Mouse (Mus musculus): ENCODE results near the gene Itpk1. TPM values are rescaled to one million over a fixed set of nuclear protein-coding genes. Genes with fewer than 3 reads are reported as not detected.

The Itpk1 gene
- polyA plus RNA-seq, 1 experiment, result 44.0 TPM

DNA sequence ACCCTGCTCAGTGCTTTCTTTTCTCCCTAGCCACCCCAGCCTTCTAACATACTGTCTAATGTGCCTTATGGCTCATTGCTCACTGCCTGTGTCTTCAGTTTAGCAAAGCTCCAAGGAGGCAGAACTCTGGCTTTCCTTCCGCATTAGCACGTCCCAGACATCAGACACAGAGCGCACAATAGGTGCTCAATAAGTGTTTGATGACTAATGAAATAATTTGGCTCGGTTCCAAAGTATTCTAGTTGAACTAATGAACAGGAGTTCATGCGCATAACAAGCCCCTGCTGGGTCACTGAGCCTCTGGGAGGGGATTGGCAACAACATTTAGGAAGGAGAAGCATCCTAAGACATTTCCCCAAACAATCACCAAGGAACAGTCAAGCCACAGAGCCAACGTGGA lies 152.7 kb downstream of the Itpk1 start:
- Histone ChIP-seq H3K27ac (ENCODE audit: insufficient read depth, low read length) (no peak overlapping the region), H3K4me1 (ENCODE audit: control insufficient read depth, insufficient read depth, low read length) (peaks cover 1% of the 10 kb centered on the region)

DNA sequence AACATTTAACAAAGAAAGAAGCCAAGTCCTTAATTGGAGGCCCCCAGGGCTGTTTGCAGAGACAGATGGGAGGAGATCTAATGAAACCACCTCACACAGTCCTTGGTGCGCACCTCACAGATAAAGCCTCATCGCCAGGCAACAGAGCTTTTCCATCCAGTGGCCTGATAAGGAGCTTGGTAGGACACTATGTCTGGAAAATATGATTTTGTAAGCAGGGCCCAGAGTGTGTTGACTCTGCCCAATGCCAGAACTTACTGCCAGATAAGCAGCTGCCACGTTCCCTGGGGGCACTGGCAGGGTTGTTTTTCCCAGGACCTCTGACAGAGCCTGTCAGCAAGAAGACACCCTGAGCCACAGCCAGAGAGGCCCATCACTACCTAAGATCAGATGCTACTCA lies 153.5 kb downstream of the Itpk1 start:
- Histone ChIP-seq H3K27me3 (ENCODE audit: control insufficient read depth, insufficient read depth, low read length, poor library complexity, severe bottlenecking) (no peaks in the 10 kb centered on the region), H3K4me3 (ENCODE audit: low read depth, low read length) (no peak overlapping the region), H3K27ac (ENCODE audit: insufficient read depth, low read length) (no peak overlapping the region), H3K36me3 (ENCODE audit: control insufficient read depth, insufficient read depth, low read length, poor library complexity, severe bottlenecking) (no peaks in the 10 kb centered on the region), H3K9me3 (replicated peaks; ENCODE audit: control insufficient read depth, insufficient read depth, low read length, poor library complexity, severe bottlenecking) (no peaks in the 10 kb centered on the region), H3K4me1 (ENCODE audit: control insufficient read depth, insufficient read depth, low read length) (peaks cover 6% of the 10 kb centered on the region), H3K9ac (ENCODE audit: low read depth, poor library complexity, severe bottlenecking) (no peak overlapping the region)
- TF ChIP-seq POLR2A (IDR thresholded peaks at IDR 0.05; ENCODE audit: insufficient read depth, low read length) (no peak), CTCF (IDR thresholded peaks at IDR 0.05; ENCODE audit: low read depth, low read length) (no peak), EP300 (IDR thresholded peaks at IDR 0.05; ENCODE audit: insufficient read depth, low read depth, low read length) (no peak)

More for the DNA sequence above, 152.7 kb downstream of the Itpk1 start:
- no peaks in the 10 kb centered on the region for H3K36me3 ChIP-seq (ENCODE audit: control insufficient read depth, insufficient read depth, low read length, poor library complexity, severe bottlenecking)
- H3K9me3 ChIP-seq (replicated peaks; ENCODE audit: control insufficient read depth, insufficient read depth, low read length, poor library complexity, severe bottlenecking), result no peaks in the 10 kb centered on the region
- no peaks in the 10 kb centered on the region for H3K27me3 ChIP-seq (ENCODE audit: control insufficient read depth, insufficient read depth, low read length, poor library complexity, severe bottlenecking)
- TF ChIP-seq EP300 (IDR thresholded peaks at IDR 0.05; ENCODE audit: insufficient read depth, low read depth, low read length), result no peak
- no peak for TF ChIP-seq CTCF (IDR thresholded peaks at IDR 0.05; ENCODE audit: low read depth, low read length)
- no peak for TF ChIP-seq POLR2A (IDR thresholded peaks at IDR 0.05; ENCODE audit: insufficient read depth, low read length)
- no peak overlapping the region for H3K9ac ChIP-seq (ENCODE audit: low read depth, poor library complexity, severe bottlenecking)
- H3K4me3 ChIP-seq (ENCODE audit: low read depth, low read length), result no peak overlapping the region

DNA sequence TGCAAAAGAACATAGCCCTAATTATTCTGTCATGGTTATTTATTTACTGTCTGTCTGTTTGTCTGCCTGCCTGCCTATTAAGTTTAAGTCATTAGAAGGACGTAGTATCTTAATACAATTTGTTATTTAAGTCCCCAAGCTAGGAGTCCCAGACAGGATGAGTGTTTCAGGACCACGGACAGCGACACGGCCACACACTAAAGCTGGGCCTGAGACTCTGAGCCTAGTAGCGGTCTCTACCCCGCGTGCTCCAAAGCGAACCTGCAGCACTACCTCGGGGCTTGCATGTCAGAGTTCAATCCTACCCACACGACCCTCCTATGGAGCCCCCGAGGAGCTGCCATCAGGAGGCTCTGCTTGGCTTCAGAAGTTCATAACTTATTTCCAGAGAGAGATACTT lies 154.2 kb downstream of the Itpk1 start:
- TF ChIP-seq POLR2A (IDR thresholded peaks at IDR 0.05; ENCODE audit: insufficient read depth, low read length), result no peak
- TF ChIP-seq CTCF (IDR thresholded peaks at IDR 0.05; ENCODE audit: low read depth, low read length), result no peak
- no peak for TF ChIP-seq EP300 (IDR thresholded peaks at IDR 0.05; ENCODE audit: insufficient read depth, low read depth, low read length)
- no peak overlapping the region for H3K9ac ChIP-seq (ENCODE audit: low read depth, poor library complexity, severe bottlenecking)
- no peaks in the 10 kb centered on the region for H3K27me3 ChIP-seq (ENCODE audit: control insufficient read depth, insufficient read depth, low read length, poor library complexity, severe bottlenecking)
- H3K9me3 ChIP-seq (replicated peaks; ENCODE audit: control insufficient read depth, insufficient read depth, low read length, poor library complexity, severe bottlenecking), result no peaks in the 10 kb centered on the region
- peaks cover 10% of the 10 kb centered on the region for H3K4me1 ChIP-seq (ENCODE audit: control insufficient read depth, insufficient read depth, low read length)
- no peak overlapping the region for H3K4me3 ChIP-seq (ENCODE audit: low read depth, low read length)
- no peak overlapping the region for H3K27ac ChIP-seq (ENCODE audit: insufficient read depth, low read length)
- no peaks in the 10 kb centered on the region for H3K36me3 ChIP-seq (ENCODE audit: control insufficient read depth, insufficient read depth, low read length, poor library complexity, severe bottlenecking)

DNA sequence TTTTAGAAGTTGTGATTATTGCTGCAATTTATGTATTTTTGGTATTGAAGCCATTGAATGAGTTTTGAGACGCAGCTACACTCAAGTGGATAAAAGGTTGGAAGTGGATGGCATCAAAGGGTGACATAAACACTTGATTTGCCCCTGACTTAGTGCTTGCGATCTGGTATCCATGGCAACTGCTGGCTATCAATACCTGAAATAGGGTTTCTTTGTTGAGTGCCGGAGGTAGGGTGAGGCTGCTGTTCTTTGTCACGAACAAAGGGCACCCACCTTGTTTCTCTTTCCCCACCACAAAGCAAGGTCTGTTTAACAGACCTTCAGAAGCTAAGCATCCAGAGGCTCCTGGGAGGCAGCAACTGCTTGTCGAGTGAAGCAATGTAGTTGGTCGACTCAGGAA lies 159.6 kb downstream of the Itpk1 start:
- H3K4me1 ChIP-seq (ENCODE audit: control insufficient read depth, insufficient read depth, low read length), result peaks cover 11% of the 10 kb centered on the region
- no peaks in the 10 kb centered on the region for H3K36me3 ChIP-seq (ENCODE audit: control insufficient read depth, insufficient read depth, low read length, poor library complexity, severe bottlenecking)
- TF ChIP-seq EP300 (IDR thresholded peaks at IDR 0.05; ENCODE audit: insufficient read depth, low read depth, low read length) (no peak), POLR2A (IDR thresholded peaks at IDR 0.05; ENCODE audit: insufficient read depth, low read length) (no peak), CTCF (IDR thresholded peaks at IDR 0.05; ENCODE audit: low read depth, low read length) (no peak)

DNA sequence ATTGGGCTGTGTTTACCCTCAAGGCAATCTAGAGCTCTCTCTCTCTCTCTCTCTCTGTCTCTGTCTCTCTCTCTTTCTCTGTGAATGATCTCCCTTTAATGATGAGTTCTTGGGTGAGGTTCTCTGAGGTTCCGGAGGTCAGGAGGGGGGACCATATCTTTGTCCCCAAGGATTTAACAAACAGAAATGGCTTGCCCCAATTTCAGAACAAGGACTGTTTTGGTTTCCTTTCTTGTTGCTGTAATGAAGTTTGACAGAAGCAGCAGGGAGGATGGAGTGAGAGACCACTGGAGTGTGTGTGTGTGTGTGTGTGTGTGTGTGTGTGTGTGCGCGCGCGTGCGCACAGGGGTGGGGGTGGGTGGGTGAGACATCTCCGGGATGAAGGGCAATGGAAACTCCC lies 163.6 kb downstream of the Itpk1 start:
- Histone ChIP-seq H3K4me1 (ENCODE audit: control insufficient read depth, insufficient read depth, low read length) (peaks cover 7% of the 10 kb centered on the region), H3K9ac (ENCODE audit: low read depth, poor library complexity, severe bottlenecking) (no peak overlapping the region), H3K27ac (ENCODE audit: insufficient read depth, low read length) (no peak overlapping the region), H3K27me3 (ENCODE audit: control insufficient read depth, insufficient read depth, low read length, poor library complexity, severe bottlenecking) (no peaks in the 10 kb centered on the region), H3K4me3 (ENCODE audit: low read depth, low read length) (no peak overlapping the region), H3K36me3 (ENCODE audit: control insufficient read depth, insufficient read depth, low read length, poor library complexity, severe bottlenecking) (no peaks in the 10 kb centered on the region), H3K9me3 (replicated peaks; ENCODE audit: control insufficient read depth, insufficient read depth, low read length, poor library complexity, severe bottlenecking) (no peaks in the 10 kb centered on the region)
- TF ChIP-seq EP300 (IDR thresholded peaks at IDR 0.05; ENCODE audit: insufficient read depth, low read depth, low read length) (no peak), CTCF (IDR thresholded peaks at IDR 0.05; ENCODE audit: low read depth, low read length) (no peak), POLR2A (IDR thresholded peaks at IDR 0.05; ENCODE audit: insufficient read depth, low read length) (no peak)

More for the DNA sequence above, 159.6 kb downstream of the Itpk1 start:
- Histone ChIP-seq H3K27ac (ENCODE audit: insufficient read depth, low read length) (no peak overlapping the region; the same call in 1 of the 2 replicates), H3K4me3 (ENCODE audit: low read depth, low read length) (no peak overlapping the region), H3K27me3 (ENCODE audit: control insufficient read depth, insufficient read depth, low read length, poor library complexity, severe bottlenecking) (no peaks in the 10 kb centered on the region), H3K9me3 (replicated peaks; ENCODE audit: control insufficient read depth, insufficient read depth, low read length, poor library complexity, severe bottlenecking) (no peaks in the 10 kb centered on the region), H3K9ac (ENCODE audit: low read depth, poor library complexity, severe bottlenecking) (no peak overlapping the region)

DNA sequence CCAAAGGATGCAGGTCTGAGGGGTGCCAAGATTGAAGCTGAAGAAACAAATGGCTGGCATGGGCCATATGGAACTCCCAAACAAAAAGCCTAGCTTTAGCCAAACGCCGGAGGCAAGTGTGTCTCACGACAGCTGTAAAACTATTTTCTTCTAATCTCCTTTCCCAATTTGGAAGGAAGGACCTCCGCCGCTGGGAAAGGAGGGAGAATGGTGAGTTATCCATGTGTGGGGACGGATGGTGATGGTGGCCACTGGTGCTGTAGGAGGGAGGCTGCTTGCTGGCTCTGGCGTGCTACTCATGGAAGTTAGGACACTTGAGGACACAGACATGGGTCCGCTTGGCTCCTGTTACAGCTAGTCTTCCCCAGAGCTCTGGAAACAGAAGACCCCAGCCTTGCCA lies 164.5 kb downstream of the Itpk1 start:
- no peaks in the 10 kb centered on the region for H3K9me3 ChIP-seq (replicated peaks; ENCODE audit: control insufficient read depth, insufficient read depth, low read length, poor library complexity, severe bottlenecking)
- H3K4me1 ChIP-seq (ENCODE audit: control insufficient read depth, insufficient read depth, low read length), result no peaks in the 10 kb centered on the region
- H3K27ac ChIP-seq (ENCODE audit: insufficient read depth, low read length), result no peak overlapping the region
- H3K36me3 ChIP-seq (ENCODE audit: control insufficient read depth, insufficient read depth, low read length, poor library complexity, severe bottlenecking), result no peaks in the 10 kb centered on the region
- no peaks in the 10 kb centered on the region for H3K27me3 ChIP-seq (ENCODE audit: control insufficient read depth, insufficient read depth, low read length, poor library complexity, severe bottlenecking)
- H3K4me3 ChIP-seq (ENCODE audit: low read depth, low read length), result no peak overlapping the region
- no peak overlapping the region for H3K9ac ChIP-seq (ENCODE audit: low read depth, poor library complexity, severe bottlenecking)
- TF ChIP-seq POLR2A (IDR thresholded peaks at IDR 0.05; ENCODE audit: insufficient read depth, low read length) (no peak), CTCF (IDR thresholded peaks at IDR 0.05; ENCODE audit: low read depth, low read length) (no peak), EP300 (IDR thresholded peaks at IDR 0.05; ENCODE audit: insufficient read depth, low read depth, low read length) (no peak)
